Mouse (Mus musculus) heart, postnatal 25 days (tissue): Measurements from ENCODE around the gene Rpl32. TPM values are rescaled to one million over a fixed set of nuclear protein-coding genes. Genes with fewer than 3 reads are reported as not detected.
"Not testable (repeated sequence)": the region's sequence is repeated elsewhere in the genome, so short reads cannot be mapped to it uniquely, and the experiment has no call there.

Experiments used
- DNase-seq: peaks from one replicate; pipeline ENCODE4 v3.0.0; 2022; ENCODE audit warnings: low spot score
- intact Hi-C: fragments of 180-260 bp; cut with DNase I; formaldehyde crosslinking; loops from one replicate; pipeline ENCODE4 v1.15.1; 2025
- total RNA-seq, 2 experiments: library from RNA; stranded (reverse); gene quantifications; 2 replicates each; pipeline ENCODE4 v1.2.3; 2021

Gene Rpl32
- total RNA-seq: 100 to 1,000 TPM; 575 to 621 TPM

- intact Hi-C loops: no loop called here
- peak; percentile 75 for DNase-seq
Observed at GRCm38 (mm10) chr6:115808488-115809231, at the start of gene Rpl32. Gene Rpl32 (minus strand): TSS chr6:115808747.

GRCm38 (mm10) chr6:115856361-115856745 lies 47.8 kb upstream of the Rpl32 start:
- DNase-seq: no peak
- intact Hi-C loops: no loop called here

- DNase-seq: no peak
- intact Hi-C loops: no loop called here
Observed at GRCm38 (mm10) chr6:115855733-115856360, 47.3 kb upstream of the Rpl32 start.

- DNase-seq: no peak
- intact Hi-C loops: loop anchor here (5.0 kb wide), 1 partner anchor 43 kb away; no protein-coding TSS in a partner anchor
Observed at GRCm38 (mm10) chr6:115854432-115854831, 45.9 kb upstream of the Rpl32 start.

GRCm38 (mm10) chr6:115853985-115854384 lies 45.4 kb upstream of the Rpl32 start:
- no peak for DNase-seq
- intact Hi-C loops: loop anchor here (5.0 kb wide), 1 partner anchor 43 kb away; no protein-coding TSS in a partner anchor

DNA sequence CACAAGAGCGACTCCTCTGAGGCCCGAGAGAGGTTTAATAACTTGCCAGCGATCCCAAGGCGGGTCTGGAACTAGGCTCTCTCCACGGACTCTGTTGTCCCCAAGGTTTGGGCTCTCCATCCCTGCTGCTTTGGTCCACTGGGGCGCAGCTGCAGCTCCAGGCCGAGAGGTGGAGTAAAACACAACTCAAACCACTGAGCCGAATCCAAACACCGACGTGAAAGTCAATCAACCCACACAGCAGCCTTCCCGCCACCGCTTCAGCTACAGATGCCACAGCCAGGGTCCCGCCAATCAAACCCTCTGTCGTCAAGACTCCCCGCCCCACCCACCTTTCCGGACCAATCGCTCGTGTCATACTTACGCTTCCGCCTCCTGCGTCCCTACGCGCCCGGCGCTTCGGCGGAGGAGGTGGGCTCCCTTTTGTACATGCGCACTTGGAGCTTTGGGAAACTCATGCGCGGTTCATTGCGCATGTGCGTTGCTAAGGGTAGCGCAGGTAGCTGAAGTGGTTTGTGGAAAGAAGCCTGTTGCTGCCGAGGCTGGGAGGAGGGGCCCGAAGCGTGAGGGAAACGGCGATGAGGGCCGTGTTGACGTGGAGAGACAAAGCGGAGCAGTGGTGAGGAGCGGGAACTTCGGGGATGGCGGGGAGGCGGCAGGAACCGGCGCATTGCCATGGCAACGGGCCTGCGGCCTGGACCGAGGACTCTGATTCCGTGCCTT lies 44.7 kb upstream of the Rpl32 start, which contains the start of the genes Mbd4 and Ift122:
Mbd4 (minus strand) TSS at position 281 of the 723 bp plus-strand sequence.
Ift122 (plus strand) TSS at position 380 of the 723 bp plus-strand sequence.
- peak; percentile 98 for DNase-seq
- intact Hi-C loops: loop anchor here (5.0 kb wide), 1 partner anchor 44 kb away; no protein-coding TSS in a partner anchor

- intact Hi-C loops: loop anchor here (5.0 kb wide), 1 partner anchor 45 kb away; no protein-coding TSS in a partner anchor
- DNase-seq: no peak
Observed at GRCm38 (mm10) chr6:115852446-115853090, 44.0 kb upstream of the Rpl32 start.

GRCm38 (mm10) chr6:115848598-115849304 lies 40.2 kb upstream of the Rpl32 start:
- intact Hi-C loops: loop anchor here (1.0 to 5.0 kb wide), 3 partner anchors 144 to 289 kb away; no protein-coding TSS in a partner anchor

GRCm38 (mm10) chr6:115846640-115847411 lies 38.3 kb upstream of the Rpl32 start:
- intact Hi-C loops: loop anchor here (5.0 kb wide), 2 partner anchors 145 to 290 kb away; no protein-coding TSS in a partner anchor
- no peak for DNase-seq

More at GRCm38 (mm10) chr6:115848598-115849304, 40.2 kb upstream of the Rpl32 start:
- no peak for DNase-seq

GRCm38 (mm10) chr6:115845006-115845405 lies 36.5 kb upstream of the Rpl32 start:
- no peak for DNase-seq
- intact Hi-C loops: loop anchor here (5.0 kb wide), 2 partner anchors 147 to 292 kb away; no protein-coding TSS in a partner anchor

DNA sequence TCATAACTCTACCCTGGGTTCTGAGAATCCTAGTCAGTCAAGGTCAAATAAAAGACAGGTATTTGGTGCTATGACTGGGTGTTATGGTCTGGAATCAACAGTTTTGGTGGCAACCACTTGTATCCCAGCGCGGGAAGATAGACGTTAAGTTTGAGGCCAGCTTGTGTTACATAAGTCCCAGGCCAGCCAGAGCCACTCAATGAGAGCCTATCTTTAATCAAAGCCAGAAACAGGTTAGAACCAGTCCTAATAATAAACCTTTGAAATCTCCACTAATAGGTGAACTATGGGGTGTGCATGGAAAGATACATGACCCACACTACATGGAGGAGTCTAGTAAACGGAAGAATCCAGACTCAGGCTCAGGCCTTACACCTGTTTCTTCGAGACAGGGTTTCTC lies 30.2 kb upstream of the Rpl32 start:
- intact Hi-C loops: no loop called here
- DNase-seq: no peak

DNA sequence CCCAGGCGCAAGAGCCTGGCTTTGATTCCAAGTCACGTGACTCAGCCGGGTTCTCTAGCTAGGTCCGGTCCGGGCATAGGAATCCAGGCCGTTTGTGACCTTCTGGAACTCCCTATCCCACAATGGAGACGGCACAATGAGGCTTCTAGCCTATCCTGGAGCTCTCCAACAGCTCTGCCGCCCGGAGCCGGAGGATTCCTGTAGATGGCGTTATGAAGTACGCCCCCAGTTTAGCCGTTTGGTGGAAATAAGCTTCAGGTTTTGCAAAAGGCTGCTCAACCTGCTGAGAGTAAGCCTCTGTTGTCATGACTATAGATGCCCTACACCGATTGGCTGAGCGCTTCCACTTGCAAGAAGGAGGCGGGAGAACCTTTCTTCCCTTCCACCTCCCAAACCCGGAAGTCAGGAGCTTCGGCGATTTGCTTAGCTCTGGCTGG lies 29.6 kb upstream of the Rpl32 start, which contains the start of gene Efcab12:
Efcab12 (minus strand) TSS at position 252 of the 437 bp plus-strand sequence.
- intact Hi-C loops: no loop called here

DNA sequence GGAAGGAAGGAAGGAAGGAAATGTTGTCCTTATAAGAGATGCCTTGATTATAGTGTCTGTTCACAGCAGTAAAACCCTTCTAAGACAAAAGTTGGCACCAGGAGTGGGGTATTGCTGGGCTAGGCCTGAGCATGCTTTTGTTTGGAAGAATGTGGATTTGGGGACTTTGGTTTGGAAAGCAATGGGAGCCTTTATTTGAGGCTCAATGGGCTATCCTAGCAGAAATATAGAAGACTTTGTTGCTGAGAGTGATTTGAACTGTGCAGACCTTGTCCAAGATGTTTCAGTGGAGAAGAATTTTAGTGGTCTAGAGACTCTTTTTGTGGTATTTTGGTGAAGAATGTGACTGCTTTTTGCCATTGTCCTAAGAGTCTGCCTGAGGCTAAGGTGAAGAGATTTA lies 25.3 kb upstream of the Rpl32 start:
- no peak for DNase-seq
- intact Hi-C loops: no loop called here

More for the DNA sequence above, 29.6 kb upstream of the Rpl32 start, which contains the start of gene Efcab12:
- peak; percentile 31 for DNase-seq

DNA sequence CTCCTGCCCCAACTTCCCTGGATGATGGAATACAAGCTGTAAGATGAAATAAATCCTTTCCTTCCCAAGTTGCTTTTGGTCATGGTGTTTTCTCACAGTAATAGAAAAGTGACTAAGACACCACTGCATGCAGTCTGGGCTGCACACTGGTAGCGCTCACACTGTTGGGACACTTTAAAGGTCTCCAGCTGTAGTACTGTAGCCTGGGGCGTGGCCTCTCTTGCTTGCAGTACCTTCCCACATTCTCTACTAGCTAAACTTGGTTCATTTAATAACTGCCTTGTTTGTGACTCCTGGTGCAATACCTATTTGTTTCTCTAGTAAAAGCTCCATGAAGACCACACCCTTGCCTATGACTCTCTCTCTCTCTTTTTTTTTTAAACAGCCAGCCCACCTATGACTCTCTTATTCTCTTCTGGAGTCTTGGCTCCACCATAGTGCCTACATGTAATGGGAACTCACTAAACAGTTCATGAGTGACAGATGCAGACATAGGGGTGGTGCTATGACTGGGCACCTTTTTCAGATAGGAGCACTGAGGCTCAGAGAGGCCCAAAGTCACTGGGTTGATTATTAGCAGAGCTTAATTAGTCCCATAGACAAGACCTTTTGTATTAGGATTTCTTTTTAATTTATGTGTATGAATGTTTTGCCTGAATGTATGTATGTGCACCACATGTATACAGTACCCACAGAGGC lies 23.8 kb upstream of the Rpl32 start:
- intact Hi-C loops: no loop called here
- no peak for DNase-seq

- intact Hi-C loops: no loop called here
- no peak for DNase-seq
Observed at GRCm38 (mm10) chr6:115830779-115831601, 22.4 kb upstream of the Rpl32 start.

DNA sequence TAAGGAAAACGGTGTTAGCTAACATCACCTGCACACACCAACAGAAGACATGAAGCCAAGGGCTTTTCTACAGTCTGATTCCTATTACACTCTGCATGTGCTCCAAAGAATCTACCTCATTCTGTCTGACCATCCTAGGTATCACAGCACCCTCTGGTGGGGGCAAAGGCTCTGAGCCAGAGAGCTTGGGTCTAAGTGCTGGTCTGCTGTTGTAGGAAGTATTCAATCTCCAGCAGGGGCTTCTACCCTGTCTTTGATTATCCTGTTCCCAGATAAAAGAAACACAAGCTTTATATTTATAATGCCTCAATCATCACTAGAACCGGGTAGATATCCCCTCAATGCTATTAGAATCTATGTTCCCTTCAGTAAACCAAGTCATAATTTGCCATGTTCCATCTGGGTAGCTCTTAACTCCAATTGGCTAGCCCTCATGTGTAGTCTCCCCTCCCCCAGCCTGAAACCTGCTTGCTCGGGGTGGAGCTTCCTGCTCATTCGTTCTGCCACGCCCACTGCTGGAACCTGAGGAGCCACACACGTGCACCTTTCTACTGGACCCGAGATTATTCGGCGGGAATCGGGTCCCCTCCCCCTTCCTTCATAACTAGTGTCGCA lies 15.4 kb upstream of the Rpl32 start:
- DNase-seq, intact Hi-C loops: not testable (repeated sequence)
